Mouse (Mus musculus) lung, embryonic 16.5 days (tissue): ENCODE data around the gene Eppin. TPM values are rescaled to one million over a fixed set of nuclear protein-coding genes. Genes with fewer than 3 reads are reported as not detected.

Experiments used
- ATAC-seq: fragments of 200-750 bp; cut with Nextera tagmentation; 2 replicates; pipeline ENCODE4 v1.8.0; 2017; ENCODE audit warnings: low read depth, mild to moderate bottlenecking, moderate library complexity
- H3K27ac ChIP-seq: fragments of 300-500 bp; sonication (generic); 2 replicates; pipeline ENCODE4 v1.5.1; 2014; ENCODE audit warnings: mild to moderate bottlenecking, control low read depth, low read length
- H3K27me3 ChIP-seq: fragments of 300-500 bp; sonication (generic); 2 replicates; pipeline ENCODE4 v1.6.1; 2014; ENCODE audit warnings: low read depth, low read length, mixed read lengths; ENCODE audit not compliant: control insufficient read depth, insufficient read depth
- H3K36me3 ChIP-seq: fragments of 300-500 bp; sonication (generic); 2 replicates; pipeline ENCODE4 v1.6.1; 2014; ENCODE audit warnings: low read length; ENCODE audit not compliant: control insufficient read depth, insufficient read depth
- H3K4me1 ChIP-seq: fragments of 300-500 bp; sonication (generic); replicated peaks from 2 replicates; pipeline ENCODE4 v1.6.1; 2014; ENCODE audit warnings: low read length, mixed read lengths; ENCODE audit not compliant: control insufficient read depth, insufficient read depth
- H3K4me2 ChIP-seq: fragments of 300-500 bp; sonication (generic); 2 replicates; pipeline ENCODE4 v1.6.1; 2014; ENCODE audit warnings: low read depth, low read length, control low read depth
- H3K4me3 ChIP-seq: fragments of 300-500 bp; sonication (generic); 2 replicates; pipeline ENCODE4 v1.5.1; 2014; ENCODE audit warnings: mild to moderate bottlenecking, low read length, control low read depth
- H3K9ac ChIP-seq: fragments of 300-500 bp; sonication (generic); 2 replicates; pipeline ENCODE4 v1.6.1; 2014; ENCODE audit warnings: low read length, control low read depth
- H3K9me3 ChIP-seq: fragments of 300-500 bp; sonication (generic); 2 replicates; pipeline ENCODE4 v1.6.1; 2016; ENCODE audit warnings: low read length; ENCODE audit not compliant: control insufficient read depth
- WGBS: fragments of 180-500 bp; shearing (Covaris S2); extraction: QIAGEN DNeasy Blood & Tissue Kit; methylation state at CpG from one replicate; pipeline ENCODE4 v1.1.7; 2014; 5-methylcytosine and 5-hydroxymethylcytosine counted together
- polyA plus RNA-seq: library from polyadenylated mRNA; unstranded; fragments of >200 nt; fragmentation: Nextera tagmentation; extraction: Ambion mirVana; gene quantifications from 2 replicates; pipeline ENCODE4 v1.2.1, GENCODE M21; 2015

Gene Eppin
- polyA plus RNA-seq, 1 experiment from 2014 or later: not detected

DNA sequence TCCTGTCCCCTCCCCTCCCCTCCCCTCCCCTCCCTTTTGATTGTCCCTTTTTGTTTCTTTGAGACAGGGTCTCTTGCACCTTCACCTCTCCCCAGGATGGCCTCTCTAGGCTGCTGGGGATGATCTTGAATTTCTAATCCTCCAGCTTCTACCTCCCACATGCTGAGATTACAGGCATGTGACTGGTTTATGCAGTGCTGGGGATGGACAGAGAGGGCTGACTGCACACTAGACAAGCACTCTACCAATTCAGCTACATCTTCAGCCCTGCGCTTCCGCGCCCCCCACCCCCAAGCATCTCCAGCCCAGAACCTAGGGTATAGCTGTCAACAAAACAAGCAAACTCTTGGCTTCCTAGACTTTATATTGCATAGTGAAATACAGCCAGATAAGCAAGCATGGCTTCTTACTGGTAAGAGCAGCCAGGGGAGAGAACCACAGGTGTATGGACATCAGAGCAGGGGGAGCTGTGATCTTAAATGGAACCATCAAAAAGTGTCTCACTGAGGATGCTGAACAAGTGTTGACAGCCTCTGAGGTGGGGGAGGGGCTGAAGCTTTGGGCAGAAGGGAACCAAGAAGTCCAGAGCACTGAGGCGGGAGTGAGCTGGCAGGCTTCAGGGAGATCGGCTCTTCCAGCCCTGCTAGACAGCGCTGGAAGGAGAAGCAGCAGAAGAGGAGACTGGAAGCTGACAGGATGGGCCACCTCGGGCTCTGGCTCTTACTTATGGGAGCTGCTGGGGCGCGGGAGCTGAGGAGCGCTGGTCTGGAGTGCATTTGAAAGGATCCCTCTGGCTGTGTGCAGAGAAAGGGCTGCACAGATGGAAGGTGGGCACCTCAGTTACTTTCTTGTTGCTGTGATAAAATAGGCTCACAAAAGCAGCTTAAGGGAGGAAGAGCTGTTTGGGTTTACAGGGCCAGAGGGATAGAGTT lies 43.2 kb downstream of the Eppin start:
- Histone ChIP-seq H3K4me1 (peaks cover 12% of the 10 kb centered on the region; the same call in 1 of the 2 replicates), H3K9ac (0 out of 2 replicates have a peak overlapping the region, but pooled peaks have one; percentile 23), H3K9me3 (no peaks in the 10 kb centered on the region), H3K36me3 (no peaks in the 10 kb centered on the region), H3K27ac (no peak overlapping the region; the same call in 1 of the 2 replicates), H3K4me2 (no peak overlapping the region), H3K27me3 (no peaks in the 10 kb centered on the region; the same call in 1 of the 2 replicates), H3K4me3 (no peak overlapping the region)
- ATAC-seq: no peak
- WGBS: 26% methylated on average over 10 of the region's 10 CpGs

DNA sequence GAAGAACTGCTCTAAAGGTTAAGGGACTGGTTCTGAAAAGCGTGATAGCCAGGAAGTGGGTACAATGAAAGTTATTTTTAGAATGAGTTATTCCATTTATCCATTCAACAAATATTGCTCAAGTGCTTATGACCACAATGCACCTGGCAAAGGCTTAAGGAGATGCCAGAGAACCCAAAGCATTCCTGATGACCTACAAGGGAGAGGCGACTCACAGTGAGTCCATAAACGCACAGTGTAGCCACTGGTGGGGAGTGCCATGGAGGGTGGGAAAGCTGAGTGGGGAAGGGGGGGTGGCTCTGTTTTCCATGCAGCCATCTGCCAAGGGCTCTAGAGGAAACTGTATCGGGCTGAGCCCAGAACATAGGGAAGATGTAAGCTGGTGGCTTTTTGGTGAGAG lies 44.1 kb downstream of the Eppin start:
- no peak overlapping the region for H3K4me2 ChIP-seq
- no peaks in the 10 kb centered on the region for H3K9me3 ChIP-seq
- no peak overlapping the region for H3K9ac ChIP-seq
- peaks cover 15% of the 10 kb centered on the region; the same call in 1 of the 2 replicates for H3K4me1 ChIP-seq
- WGBS: 22% methylated on average over 4 of the region's 4 CpGs
- no peak overlapping the region for H3K4me3 ChIP-seq
- H3K27ac ChIP-seq: peak overlapping the region; percentile 72
- peak; percentile 72; the same call in 1 of the 2 replicates for ATAC-seq
- H3K36me3 ChIP-seq: no peaks in the 10 kb centered on the region
- H3K27me3 ChIP-seq: no peaks in the 10 kb centered on the region; the same call in 1 of the 2 replicates

DNA sequence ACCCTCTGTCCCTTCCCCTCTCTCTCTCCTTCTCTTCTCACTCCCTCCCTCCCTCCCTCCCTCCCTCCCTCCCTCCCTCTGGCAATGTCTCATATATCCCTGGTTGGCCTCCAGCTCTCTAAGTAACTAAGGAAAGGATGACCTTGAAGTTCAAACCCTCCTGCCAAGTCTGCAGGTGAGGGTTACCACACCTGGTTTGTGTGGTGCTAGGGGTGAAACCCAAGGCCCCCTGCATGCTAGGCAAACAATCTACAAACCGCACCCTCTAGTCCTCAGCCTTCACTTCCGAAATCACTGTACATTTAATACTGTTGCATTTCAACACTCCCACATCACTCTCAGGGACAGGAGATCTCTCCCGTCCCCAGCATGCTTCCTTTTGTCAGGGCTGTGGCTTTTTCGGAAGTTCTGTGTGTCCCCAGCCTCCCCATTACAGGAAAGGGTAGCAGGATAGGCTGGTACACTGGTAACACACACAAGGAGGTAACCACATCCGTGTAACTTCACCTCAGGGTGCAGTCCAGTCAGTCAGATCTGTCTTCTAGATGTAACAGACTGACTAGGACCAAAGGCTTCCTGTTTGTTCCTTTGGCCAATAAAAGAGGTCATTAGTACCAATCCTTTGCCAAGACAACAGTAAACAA lies 48.8 kb downstream of the Eppin start:
- ATAC-seq: peak; percentile 34
- Histone ChIP-seq H3K27ac (0 out of 2 replicates have a peak overlapping the region, but pooled peaks have one; percentile 20), H3K4me1 (peaks cover 22% of the 10 kb centered on the region), H3K4me2 (no peak overlapping the region), H3K9ac (no peak overlapping the region), H3K36me3 (no peaks in the 10 kb centered on the region), H3K27me3 (no peaks in the 10 kb centered on the region), H3K4me3 (no peak overlapping the region), H3K9me3 (no peaks in the 10 kb centered on the region)
- WGBS: 30% methylated on average over 5 of the region's 5 CpGs

DNA sequence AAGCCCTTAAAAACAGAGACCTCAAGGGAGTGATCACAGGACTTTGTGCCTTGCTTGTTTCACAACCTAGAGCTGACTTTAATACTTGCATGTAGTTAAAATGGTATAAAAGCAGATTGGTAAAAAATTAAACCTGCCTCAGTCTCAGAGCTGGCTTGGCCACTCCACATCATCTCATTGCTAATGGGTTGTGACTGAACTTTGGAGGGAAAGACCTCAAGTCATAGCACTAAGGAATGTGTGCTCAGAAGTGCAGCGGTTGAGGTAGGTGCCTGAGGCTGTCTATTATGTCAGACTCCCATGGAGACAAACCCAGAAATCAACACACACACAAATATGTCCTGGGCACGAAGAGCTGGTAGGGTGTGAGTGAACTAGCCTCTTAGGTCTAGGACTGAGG lies 49.6 kb downstream of the Eppin start:
- Histone ChIP-seq H3K36me3 (no peaks in the 10 kb centered on the region), H3K9me3 (no peaks in the 10 kb centered on the region), H3K9ac (no peak overlapping the region), H3K4me1 (peaks cover 20% of the 10 kb centered on the region), H3K27ac (no peak overlapping the region), H3K27me3 (no peaks in the 10 kb centered on the region), H3K4me3 (no peak overlapping the region), H3K4me2 (no peak overlapping the region)
- WGBS: 65% methylated on average over 2 of the region's 2 CpGs
- ATAC-seq: no peak

DNA sequence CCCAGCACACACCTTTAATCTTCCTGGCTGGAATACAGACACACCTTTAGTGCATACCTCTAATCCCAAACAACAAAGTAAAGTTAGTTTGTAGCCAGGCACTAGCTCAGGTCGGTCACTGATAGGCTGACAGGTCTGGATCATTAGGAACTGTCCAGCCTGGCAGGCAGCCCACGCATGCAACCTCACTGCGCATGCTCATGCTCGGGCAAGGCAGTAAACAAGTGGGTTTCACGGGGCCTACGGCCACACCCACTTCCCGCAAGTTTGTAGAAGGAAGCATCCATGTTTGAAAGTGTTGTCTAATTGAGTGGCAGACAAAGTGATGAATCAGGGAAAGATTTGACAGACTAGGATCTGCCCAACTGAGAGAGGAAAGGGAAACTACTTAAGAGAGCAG lies 50.8 kb downstream of the Eppin start:
- ATAC-seq: no peak
- H3K27ac ChIP-seq: no peak overlapping the region
- H3K9ac ChIP-seq: no peak overlapping the region
- H3K4me1 ChIP-seq: peaks cover 17% of the 10 kb centered on the region
- no peaks in the 10 kb centered on the region for H3K9me3 ChIP-seq
- H3K4me2 ChIP-seq: no peak overlapping the region
- no peaks in the 10 kb centered on the region for H3K36me3 ChIP-seq
- H3K4me3 ChIP-seq: no peak overlapping the region
- 70% methylated on average over 7 of the region's 7 CpGs for WGBS
- no peaks in the 10 kb centered on the region for H3K27me3 ChIP-seq

DNA sequence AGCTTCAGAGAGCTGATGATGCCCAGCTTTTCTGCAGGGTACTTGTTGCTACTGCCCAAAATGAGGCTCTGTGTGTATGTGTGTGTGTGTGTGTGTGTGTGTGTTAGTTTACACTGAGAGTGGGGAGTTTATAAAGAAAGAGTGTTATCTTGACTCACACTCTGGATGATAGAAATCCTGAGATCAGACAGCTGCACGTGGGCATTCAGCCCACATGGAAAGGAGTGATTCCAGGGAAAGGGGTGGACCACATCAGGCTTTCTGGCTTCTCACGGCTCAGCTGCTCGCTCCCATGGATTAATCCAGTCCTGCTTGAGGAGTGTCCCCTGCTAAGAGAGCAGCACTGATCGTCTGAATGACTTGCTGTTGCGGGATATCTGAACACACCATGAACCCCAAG lies 51.3 kb downstream of the Eppin start:
- no peak overlapping the region for H3K4me3 ChIP-seq
- H3K27ac ChIP-seq: no peak overlapping the region
- ATAC-seq: no peak
- no peak overlapping the region for H3K9ac ChIP-seq
- H3K4me2 ChIP-seq: no peak overlapping the region
- H3K27me3 ChIP-seq: no peaks in the 10 kb centered on the region
- H3K4me1 ChIP-seq: peaks cover 17% of the 10 kb centered on the region
- WGBS: 53% methylated on average over 5 of the region's 5 CpGs
- no peaks in the 10 kb centered on the region for H3K36me3 ChIP-seq
- no peaks in the 10 kb centered on the region for H3K9me3 ChIP-seq

DNA sequence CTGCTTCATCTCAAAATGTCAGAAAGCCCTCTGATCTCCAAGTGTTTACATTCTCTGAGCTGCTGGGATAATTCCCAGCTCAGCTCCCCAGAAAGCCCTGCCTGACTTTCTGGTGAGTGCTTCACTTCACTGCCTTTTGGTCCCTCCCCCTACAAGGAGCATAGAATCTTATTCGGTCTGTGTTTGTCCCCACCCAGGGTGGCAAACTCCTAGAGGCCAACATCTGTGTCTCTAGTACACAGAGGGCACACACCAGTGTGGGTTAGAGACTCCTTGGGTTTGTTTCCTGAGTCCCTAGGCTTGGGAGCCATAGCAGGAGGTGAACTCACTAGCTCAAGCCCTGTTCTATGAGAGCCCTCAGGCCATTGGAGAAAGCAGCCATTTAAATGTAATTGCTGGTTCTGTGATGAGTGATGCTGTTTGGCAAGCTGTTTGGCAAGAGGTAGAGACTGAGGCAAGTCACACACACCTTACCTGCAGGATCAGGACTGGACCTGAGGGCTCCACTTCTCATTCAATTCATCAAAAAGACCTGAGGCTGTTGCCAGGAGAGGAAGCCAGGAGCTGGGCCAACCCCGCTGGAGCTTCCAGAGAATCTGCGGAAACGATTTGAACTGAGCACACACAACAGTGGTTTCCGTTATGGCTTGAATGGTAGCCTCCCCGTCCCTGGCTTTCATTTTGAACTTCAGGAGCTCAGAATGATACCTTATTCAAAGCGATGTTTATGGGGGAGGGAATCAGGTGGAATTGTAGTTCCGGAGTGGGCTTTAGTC lies 52.6 kb downstream of the Eppin start:
- H3K4me2 ChIP-seq: peak overlapping the region; percentile 25
- 25% methylated on average over 8 of the region's 8 CpGs for WGBS
- peak; percentile 51 for ATAC-seq

More for the DNA sequence above, 52.6 kb downstream of the Eppin start:
- Histone ChIP-seq H3K27ac (peak overlapping the region; percentile 66), H3K9ac (no peak overlapping the region), H3K9me3 (no peaks in the 10 kb centered on the region), H3K27me3 (no peaks in the 10 kb centered on the region), H3K36me3 (no peaks in the 10 kb centered on the region), H3K4me3 (no peak overlapping the region), H3K4me1 (peaks cover 17% of the 10 kb centered on the region)
